Mouse (Mus musculus) liver, embryonic 15.5 days (tissue): ENCODE data around the gene Stoml2. TPM values are rescaled to one million over a fixed set of nuclear protein-coding genes. Genes with fewer than 3 reads are reported as not detected.

Source experiments
- ATAC-seq: fragments of 200-750 bp; cut with Nextera tagmentation; 2 replicates; pipeline ENCODE4 v1.8.0; 2017; ENCODE audit warnings: moderate number of reproducible peaks, mild to moderate bottlenecking, moderate library complexity; ENCODE audit not compliant: insufficient read depth
- H3K27ac ChIP-seq: fragments of 300-500 bp; sonication (generic); replicated peaks from 2 replicates; pipeline ENCODE4 v1.5.1; 2015; ENCODE audit warnings: mild to moderate bottlenecking, inconsistent platforms
- H3K27me3 ChIP-seq: fragments of 300-500 bp; sonication (generic); 2 replicates; pipeline ENCODE4 v1.6.1; 2015; ENCODE audit warnings: mild to moderate bottlenecking, inconsistent platforms
- H3K36me3 ChIP-seq: fragments of 300-500 bp; sonication (generic); replicated peaks from 2 replicates; pipeline ENCODE4 v1.6.1; 2015; ENCODE audit warnings: moderate library complexity, mild to moderate bottlenecking, inconsistent platforms
- H3K4me1 ChIP-seq: fragments of 300-500 bp; sonication (generic); replicated peaks from 2 replicates; pipeline ENCODE4 v1.6.1; 2015; ENCODE audit warnings: inconsistent platforms
- H3K4me2 ChIP-seq: fragments of 300-500 bp; sonication (generic); 2 replicates; pipeline ENCODE4 v1.6.1; 2015; ENCODE audit warnings: moderate library complexity, mild to moderate bottlenecking, inconsistent platforms
- H3K4me3 ChIP-seq: fragments of 300-500 bp; sonication (generic); replicated peaks from 2 replicates; pipeline ENCODE4 v1.5.1; 2015; ENCODE audit warnings: mild to moderate bottlenecking, inconsistent platforms
- H3K9ac ChIP-seq: fragments of 300-500 bp; sonication (generic); 2 replicates; pipeline ENCODE4 v1.6.1; 2015; ENCODE audit warnings: moderate library complexity, mild to moderate bottlenecking, inconsistent platforms
- H3K9me3 ChIP-seq: fragments of 300-500 bp; sonication (generic); replicated peaks from 2 replicates; pipeline ENCODE4 v1.6.1; 2016; ENCODE audit warnings: inconsistent platforms
- WGBS: fragments of 180-500 bp; shearing (Covaris S2); methylation state at CpG from one replicate; pipeline ENCODE4 v1.1.7; 2015; ENCODE audit warnings: mixed read lengths; ENCODE audit not compliant: insufficient replicate concordance; 5-methylcytosine and 5-hydroxymethylcytosine counted together
- polyA plus RNA-seq: library from polyadenylated mRNA; unstranded; fragments of >200 nt; fragmentation: Nextera tagmentation; extraction: Ambion mirVana; gene quantifications from 2 replicates; pipeline ENCODE4 v1.2.1, GENCODE M21; 2015

Stoml2 gene
- polyA plus RNA-seq, 1 experiment from 2014 or later: 187 TPM

GRCm38 (mm10) chr4:43020876-43021275 is 10.6 kb downstream of the Stoml2 start:
- peaks cover 30% of the 10 kb centered on the region for H3K4me1 ChIP-seq
- no peaks in the 10 kb centered on the region for H3K9me3 ChIP-seq
- H3K9ac ChIP-seq: no peak overlapping the region
- no peak overlapping the region for H3K27ac ChIP-seq
- H3K4me3 ChIP-seq: no peak overlapping the region
- H3K27me3 ChIP-seq: no peaks in the 10 kb centered on the region
- no peak for ATAC-seq
- 87% methylated on average over 16 of the region's 16 CpGs for WGBS
- H3K36me3 ChIP-seq: peaks cover 71% of the 10 kb centered on the region
- H3K4me2 ChIP-seq: no peak overlapping the region

GRCm38 (mm10) chr4:43019641-43020465 is 11.7 kb downstream of the Stoml2 start:
- peaks cover 70% of the 10 kb centered on the region for H3K36me3 ChIP-seq
- 56% methylated on average over 23 of the region's 23 CpGs for WGBS
- H3K27ac ChIP-seq: no peak overlapping the region
- H3K27me3 ChIP-seq: no peaks in the 10 kb centered on the region
- H3K4me1 ChIP-seq: peaks cover 24% of the 10 kb centered on the region
- no peak overlapping the region for H3K4me2 ChIP-seq
- H3K9me3 ChIP-seq: no peaks in the 10 kb centered on the region
- ATAC-seq: no peak; the same call in 1 of the 2 replicates
- H3K4me3 ChIP-seq: no peak overlapping the region
- H3K9ac ChIP-seq: no peak overlapping the region

GRCm38 (mm10) chr4:43019176-43019575 is 12.3 kb downstream of the Stoml2 start:
- H3K4me3 ChIP-seq: no peak overlapping the region
- no peaks in the 10 kb centered on the region for H3K27me3 ChIP-seq
- 80% methylated on average over 10 of the region's 10 CpGs for WGBS
- H3K4me2 ChIP-seq: no peak overlapping the region
- no peaks in the 10 kb centered on the region for H3K9me3 ChIP-seq
- no peak overlapping the region for H3K9ac ChIP-seq
- peaks cover 70% of the 10 kb centered on the region for H3K36me3 ChIP-seq
- no peak overlapping the region for H3K27ac ChIP-seq
- H3K4me1 ChIP-seq: peaks cover 17% of the 10 kb centered on the region
- ATAC-seq: no peak

GRCm38 (mm10) chr4:43018156-43018555 is 13.4 kb downstream of the Stoml2 start:
- ATAC-seq: no peak
- no peak overlapping the region for H3K4me2 ChIP-seq
- H3K9ac ChIP-seq: no peak overlapping the region
- H3K4me1 ChIP-seq: peaks cover 11% of the 10 kb centered on the region
- no peaks in the 10 kb centered on the region for H3K27me3 ChIP-seq
- no peaks in the 10 kb centered on the region for H3K9me3 ChIP-seq
- H3K36me3 ChIP-seq: peaks cover 64% of the 10 kb centered on the region
- no peak overlapping the region for H3K27ac ChIP-seq
- WGBS: 87% methylated on average over 4 of the region's 4 CpGs
- no peak overlapping the region for H3K4me3 ChIP-seq

GRCm38 (mm10) chr4:43012091-43012490 is 19.4 kb downstream of the Stoml2 start:
- Histone ChIP-seq H3K4me3 (no peak overlapping the region), H3K4me2 (no peak overlapping the region), H3K4me1 (peaks cover 18% of the 10 kb centered on the region), H3K36me3 (peaks cover 9% of the 10 kb centered on the region; the same call in 1 of the 2 replicates), H3K27me3 (no peaks in the 10 kb centered on the region), H3K9ac (no peak overlapping the region), H3K9me3 (no peaks in the 10 kb centered on the region), H3K27ac (no peak overlapping the region)
- ATAC-seq: no peak
- WGBS: 87% methylated on average over 1 of the region's 1 CpGs

- H3K9ac ChIP-seq: peak within 1 kb of the TSS; percentile 88
- no peaks in the 10 kb centered on the region for H3K9me3 ChIP-seq
- 1% methylated on average over 37 of the region's 37 CpGs for WGBS
- H3K4me3 ChIP-seq: peak within 1 kb of the TSS; percentile 80
- peak within 1 kb of the TSS; percentile 90 for H3K4me2 ChIP-seq
- peaks cover 19% of the 10 kb centered on the region; the same call in 1 of the 2 replicates for H3K36me3 ChIP-seq
- H3K27me3 ChIP-seq: no peaks in the 10 kb centered on the region
- H3K4me1 ChIP-seq: peaks cover 18% of the 10 kb centered on the region
- H3K27ac ChIP-seq: peak within 1 kb of the TSS; percentile 73
- ATAC-seq: peak; percentile 84
Observed at GRCm38 (mm10) chr4:43010161-43011038, 21.1 kb downstream of the Stoml2 start, which contains the start of gene Fancg. Gene Fancg (minus strand): TSS chr4:43010506.

GRCm38 (mm10) chr4:43005765-43006164 is 25.7 kb downstream of the Stoml2 start:
- Histone ChIP-seq H3K9ac (no peak overlapping the region), H3K36me3 (peaks cover 29% of the 10 kb centered on the region), H3K27me3 (no peaks in the 10 kb centered on the region), H3K9me3 (no peaks in the 10 kb centered on the region), H3K27ac (no peak overlapping the region), H3K4me2 (no peak overlapping the region), H3K4me3 (no peak overlapping the region), H3K4me1 (peaks cover 24% of the 10 kb centered on the region)
- no peak for ATAC-seq
- 52% methylated on average over 2 of the region's 2 CpGs for WGBS

- WGBS: 75% methylated on average over 3 of the region's 3 CpGs
- no peaks in the 10 kb centered on the region for H3K9me3 ChIP-seq
- no peak overlapping the region for H3K4me2 ChIP-seq
- no peaks in the 10 kb centered on the region for H3K27me3 ChIP-seq
- peaks cover 23% of the 10 kb centered on the region for H3K4me1 ChIP-seq
- H3K27ac ChIP-seq: no peak overlapping the region
- H3K4me3 ChIP-seq: no peak overlapping the region
- peaks cover 29% of the 10 kb centered on the region for H3K36me3 ChIP-seq
- no peak for ATAC-seq
- H3K9ac ChIP-seq: no peak overlapping the region
Observed at GRCm38 (mm10) chr4:43004951-43005350, 26.6 kb downstream of the Stoml2 start.

DNA sequence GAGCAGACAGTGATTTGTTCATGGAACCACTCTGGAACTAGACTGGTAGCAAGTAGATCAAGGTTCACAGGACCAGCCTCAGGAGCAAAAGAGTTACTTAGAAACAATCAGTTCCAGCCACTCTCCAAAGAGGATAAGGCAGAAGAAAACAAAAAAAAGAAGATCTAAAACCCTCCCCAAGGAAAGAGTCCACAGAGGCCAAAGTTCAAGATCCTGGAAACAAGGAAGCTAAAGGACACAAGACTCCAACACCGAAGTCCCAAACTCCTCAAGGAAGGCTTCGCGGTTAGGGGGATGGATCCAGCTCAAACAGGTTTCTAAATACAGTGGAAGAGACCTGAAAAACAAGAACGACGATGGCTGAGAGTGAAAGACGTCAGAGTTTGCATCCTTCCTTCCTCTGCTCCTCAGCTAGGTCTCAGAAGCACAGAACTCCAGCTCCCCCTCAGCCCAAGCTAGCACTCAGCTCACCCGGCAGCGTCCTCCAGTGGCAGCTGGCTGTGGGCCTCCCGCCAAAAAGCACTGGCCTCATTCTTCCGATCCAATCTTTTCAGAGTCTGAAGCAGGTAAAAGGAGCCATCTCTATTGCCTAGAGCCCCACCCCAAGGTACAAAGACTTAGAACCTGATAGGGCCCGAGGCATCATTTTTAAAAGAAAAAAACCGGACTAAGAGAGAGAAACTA is 28.6 kb downstream of the Stoml2 start:
- Histone ChIP-seq H3K9me3 (no peaks in the 10 kb centered on the region), H3K4me2 (no peak overlapping the region), H3K27ac (no peak overlapping the region), H3K4me3 (no peak overlapping the region), H3K4me1 (peaks cover 20% of the 10 kb centered on the region), H3K9ac (no peak overlapping the region), H3K36me3 (peaks cover 25% of the 10 kb centered on the region), H3K27me3 (no peaks in the 10 kb centered on the region)
- WGBS: 75% methylated on average over 12 of the region's 12 CpGs
- ATAC-seq: no peak

- 0 out of 2 replicates have a peak overlapping the region, but pooled peaks have one; percentile 84 for H3K27ac ChIP-seq
- H3K4me2 ChIP-seq: no peak overlapping the region; the same call in 1 of the 2 replicates
Observed at GRCm38 (mm10) chr4:43001272-43001671, 30.2 kb downstream of the Stoml2 start.

More at GRCm38 (mm10) chr4:43001272-43001671, 30.2 kb downstream of the Stoml2 start:
- Histone ChIP-seq H3K9ac (no peak overlapping the region), H3K9me3 (no peaks in the 10 kb centered on the region), H3K4me3 (no peak overlapping the region), H3K36me3 (peaks cover 29% of the 10 kb centered on the region), H3K27me3 (no peaks in the 10 kb centered on the region), H3K4me1 (peaks cover 32% of the 10 kb centered on the region)
- no peak for ATAC-seq
- WGBS: 68% methylated on average over 2 of the region's 2 CpGs
